In genomic region chr2:51148065-51148407, GRCm38 (mm10) we compare ENCODE assay signal across 8 mouse cellular contexts. TPM values are rescaled to one million over a fixed set of nuclear protein-coding genes. Genes with fewer than 3 reads are reported as not detected.
DNase-seq lines count a peak whose midpoint lies in the region; ATAC-seq and TF ChIP-seq lines count a peak whose summit lies in the region.

No protein-coding gene starts in this region.

- in situ Hi-C loops in ES-E14 (cut with MboI; ENCODE audit: low sequenced_read_pairs in 2 of 2, unreplicated experiment in 2 of 2): no loop called here

- no peaks in the 10 kb centered on the region for H3K9me3 ChIP-seq in heart, postnatal 0 days (replicated peaks; ENCODE audit: control insufficient read depth, low read length)
- no peaks in the 10 kb centered on the region for H3K9me3 ChIP-seq in ES-E14 (ENCODE audit: control insufficient read depth, insufficient read depth, low read depth, low read length)
- no peaks in the 10 kb centered on the region for H3K9me3 ChIP-seq in forebrain, embryonic 16.5 days (ENCODE audit: control insufficient read depth, low read length)

- peaks cover 29% of the 10 kb centered on the region for H3K4me1 ChIP-seq in heart, postnatal 0 days (ENCODE audit: control insufficient read depth, insufficient read depth)
- peaks cover 6 to 7% of the 10 kb centered on the region in 2 experiments; a peak in 3 of 4 replicates for H3K4me1 ChIP-seq in ES-E14 (ENCODE audit: control insufficient read depth in 2 of 2, insufficient read depth in 2 of 2, low read length in 2 of 2, poor library complexity in 1 of 2)
- peaks cover 29% of the 10 kb centered on the region for H3K4me1 ChIP-seq in forebrain, embryonic 16.5 days (replicated peaks; ENCODE audit: control insufficient read depth, insufficient read depth, low read length)

- intact Hi-C loops in heart, postnatal 10 days (cut with DNase I): loop anchor here (2.0 to 10.0 kb wide), 6 partner anchors 266 to 841 kb away; no protein-coding TSS in a partner anchor

- no peak for TF ChIP-seq CTCF in heart, postnatal 0 days (IDR thresholded peaks at IDR 0.05; ENCODE audit: low read depth)

- peak overlapping the region; percentile 87 for H3K9ac ChIP-seq in heart, postnatal 0 days (replicated peaks; ENCODE audit: low read depth, low read length)
- peak overlapping the region; percentile 67 for H3K9ac ChIP-seq in ES-E14 (ENCODE audit: insufficient read depth, low read depth, low read length, poor library complexity, severe bottlenecking)
- peak overlapping the region; percentile 94 for H3K9ac ChIP-seq in forebrain, embryonic 16.5 days (replicated peaks; ENCODE audit: low read depth, low read length)

- DNase-seq in heart, postnatal 0 days (ENCODE audit: low spot score): no peak
- DNase-seq in heart, postnatal 10 days: no peak
- DNase-seq in ES-E14 (ENCODE audit: low read depth, low spot score): no peak
- DNase-seq in gastrocnemius, postnatal 4 days (ENCODE audit: low spot score in 2 of 2): no peak
- no peak for DNase-seq in spleen, postnatal 4 days (ENCODE audit: low spot score in 2 of 2)

- 0 out of 2 replicates have a peak, but pooled peaks cover 5% of the 10 kb centered on the region for H3K27me3 ChIP-seq in heart, postnatal 0 days (ENCODE audit: control insufficient read depth, insufficient read depth, low read length)
- H3K27me3 ChIP-seq in forebrain, embryonic 16.5 days (replicated peaks; ENCODE audit: control insufficient read depth, insufficient read depth, low read length): no peaks in the 10 kb centered on the region

- peak overlapping the region; percentile 91 for H3K4me3 ChIP-seq in heart, postnatal 0 days (ENCODE audit: low read depth, low read length)
- H3K4me3 ChIP-seq in ES-E14 (ENCODE audit: insufficient read depth in 1 of 2, low read depth in 1 of 2, low read length in 2 of 2, poor library complexity in 1 of 2, severe bottlenecking in 1 of 2) (peak overlapping the region; percentile 72 to 84), macrophage (ENCODE audit: inconsistent target) (peak overlapping the region; percentile 74)
- H3K4me3 ChIP-seq in forebrain, embryonic 16.5 days (replicated peaks; ENCODE audit: low read length): peak overlapping the region; percentile 96

- peak overlapping the region; percentile 92 for H3K4me2 ChIP-seq in heart, postnatal 0 days (ENCODE audit: low read depth, low read length)
- peak overlapping the region; percentile 77 for H3K4me2 ChIP-seq in forebrain, embryonic 16.5 days (ENCODE audit: low read length)

- peaks cover 54% of the 10 kb centered on the region for H3K79me2 ChIP-seq in macrophage (ENCODE audit: inconsistent target)

- TF ChIP-seq EP300 in heart, postnatal 0 days (IDR thresholded peaks at IDR 0.05; ENCODE audit: low read depth): no peak

- H3K27ac ChIP-seq in heart, postnatal 0 days (ENCODE audit: low read depth): peak overlapping the region; percentile 96
- H3K27ac ChIP-seq in ES-E14 (ENCODE audit: insufficient read depth, low read depth, low read length, poor library complexity, severe bottlenecking) (no peak overlapping the region), macrophage (peak overlapping the region; percentile 29)
- H3K27ac ChIP-seq in forebrain, embryonic 16.5 days (ENCODE audit: low read length): peak overlapping the region; percentile 93

- H3K36me3 ChIP-seq in heart, postnatal 0 days (replicated peaks; ENCODE audit: control insufficient read depth, insufficient read depth, low read length): no peaks in the 10 kb centered on the region
- H3K36me3 ChIP-seq in ES-E14 (ENCODE audit: control insufficient read depth, insufficient read depth, low read length, poor library complexity, severe bottlenecking) (no peaks in the 10 kb centered on the region), macrophage (ENCODE audit: inconsistent target) (no peaks in the 10 kb centered on the region)
- H3K36me3 ChIP-seq in forebrain, embryonic 16.5 days (ENCODE audit: control insufficient read depth, insufficient read depth): no peaks in the 10 kb centered on the region

- ATAC-seq in heart, postnatal 0 days (ENCODE audit: insufficient read depth, low read depth): peak; percentile 8; the same call in 1 of the 2 replicates
- no peak for ATAC-seq in forebrain, embryonic 16.5 days
- ATAC-seq in erythroid progenitor cell, adult 5-6 weeks (replicated peaks; ENCODE audit: low FRiP score, poor library complexity, severe bottlenecking): no peak

- WGBS in heart, postnatal 0 days: under 1% methylated on average over 20 of the region's 20 CpGs
- under 1% methylated on average over 20 of the region's 20 CpGs for whole genome bisulfite sequencing in forebrain, embryonic 16.5 days
- 1% methylated on average over 20 of the region's 20 CpGs for WGBS in macrophage (ENCODE audit: missing documents)

TF ChIP-seq in ES-E14, 5 proteins besides CTCF, POLR2A, EP300 and RAD21:
- TF ChIP-seq CHD2 (IDR thresholded peaks at IDR 0.05; ENCODE audit: low read depth, low read length): no peak
- no peak for TF ChIP-seq MAFK (IDR thresholded peaks at IDR 0.05; ENCODE audit: insufficient read depth, low read depth, low read length)
- TF ChIP-seq ZNF384 (IDR thresholded peaks at IDR 0.05; ENCODE audit: low read depth, low read length): no peak
- TF ChIP-seq HCFC1 (IDR thresholded peaks at IDR 0.05; ENCODE audit: borderline replicate concordance, insufficient read depth, low read length): no peak
- TF ChIP-seq ZC3H11A (IDR thresholded peaks at IDR 0.05; ENCODE audit: borderline replicate concordance, low read depth, low read length): no peak
TF ChIP-seq in ES-E14: peak in this region for 0.

RNA-seq across cellular contexts. Expression of gene Rnd3, which starts 0.9 kb away (rescaled TPM):
- 12.9 and 15.8 TPM in 2 replicates for total RNA-seq in heart, postnatal 0 days (2014; rRNA removed; ENCODE audit: low replicate concordance)
- 19.4 and 20.3 TPM in 2 replicates for polyA plus RNA-seq in heart, postnatal 0 days (2015; fragmentation: Nextera tagmentation; extraction: Ambion mirVana)
- total RNA-seq in heart, postnatal 10 days (2021): 10 to 100 TPM; 24.6 to 28.1 TPM
- total RNA-seq in ES-E14 (2012; rRNA removed): 15.5 and 28.8 TPM in 2 replicates
- polyA plus RNA-seq in forebrain, embryonic 16.5 days (2015; fragmentation: Nextera tagmentation; extraction: Ambion mirVana): 118 and 132 TPM in 2 replicates
- 100 to 1,000 TPM in 3 of 26 experiments, 10 to 100 TPM in 14, 1 to 10 TPM in 9; 4.0 to 297 (median 18.5) TPM for total RNA-seq in macrophage (2018; cell fraction: chromatin; rRNA removed)
- total RNA-seq in macrophage (2018; cell fraction: cytosol; rRNA removed): 100 to 1,000 TPM in 1 of 26 experiments, 10 to 100 TPM in 12, 1 to 10 TPM in 13; 2.9 to 203 (median 10.0) TPM
- 100 to 1,000 TPM in 5 of 26 experiments, 10 to 100 TPM in 18, 1 to 10 TPM in 3; 4.8 to 362 (median 19.6) TPM for total RNA-seq in macrophage (2018; cell fraction: nucleus; rRNA removed)
- 2.5 to 4.0 TPM (median 3.9 TPM) in 3 replicates for polyA plus RNA-seq in macrophage (2018)
- 10 to 100 TPM; 34.8 to 39.0 TPM for total RNA-seq in gastrocnemius, postnatal 4 days (2021)
- total RNA-seq in erythroid progenitor cell, adult 5-6 weeks (2015; ENCODE audit: low replicate concordance): 1.4 and 2.1 TPM in 2 replicates
- 0.64 and 2.9 TPM in 2 replicates for total RNA-seq in erythroid progenitor cell, adult 5-6 weeks (2017; ENCODE audit: low replicate concordance)
